ENCODE assay signal across 10 mouse cellular contexts in the genomic region with DNA sequence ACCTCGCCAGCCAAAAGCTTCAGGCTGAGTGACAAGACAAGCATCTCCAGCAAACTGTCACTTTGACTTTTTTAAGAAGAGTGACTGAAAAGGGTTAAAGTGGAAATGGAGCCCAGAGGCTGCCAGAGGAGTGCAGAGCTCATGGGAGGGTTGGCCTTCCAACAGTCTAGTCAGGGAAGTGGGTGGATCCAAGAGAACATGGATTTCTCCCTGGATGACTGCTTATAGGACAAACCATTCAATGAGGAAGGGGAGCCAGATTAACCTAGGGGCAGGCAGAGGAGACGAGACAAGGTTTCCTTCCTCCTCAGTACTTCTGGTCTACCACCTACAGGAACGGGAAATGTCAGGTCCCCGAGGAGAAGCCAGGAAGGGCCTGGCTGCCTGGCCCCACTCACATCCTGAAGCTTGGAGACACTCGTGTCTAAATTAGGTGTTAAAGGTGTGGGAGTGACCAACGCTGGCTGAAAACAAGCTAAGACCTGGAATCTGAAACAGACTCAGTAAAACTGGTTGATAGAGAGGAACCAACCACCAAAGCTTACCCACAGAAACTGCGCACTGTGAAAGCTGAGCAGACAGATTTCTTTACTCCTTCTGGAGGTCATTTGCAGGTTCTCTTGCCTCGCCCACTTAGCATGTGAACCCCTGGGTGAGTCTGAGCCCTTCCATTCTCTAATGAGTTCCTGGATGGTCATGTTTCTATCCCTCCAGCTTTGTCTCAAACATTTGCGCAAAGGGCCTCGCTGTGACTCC.
DNase-seq lines count a peak whose midpoint lies in the region; ATAC-seq and TF ChIP-seq lines count a peak whose summit lies in the region.
"Had no signal": no experiment of that assay in that cellular context is flagged by ENCODE, and none has a peak within 500 bp of the region (broad histone marks: within the 10 kb centered on the region; RNA-seq: fewer than 3 reads in every experiment).

No protein-coding gene starts in this region.

- no peak for DNase-seq in hindbrain, embryonic 10.5 days (ENCODE audit: low spot score)
- no peak for DNase-seq in hindbrain, embryonic 11.5 days (ENCODE audit: low spot score)
- DNase-seq in heart, postnatal 0 days (ENCODE audit: low spot score), result peak; percentile 36
- no peak for DNase-seq in limb, embryonic 10.5 days (ENCODE audit: low spot score)
- DNase-seq in left cerebral cortex, adult 9 months (ENCODE audit: low spot score in 2 of 2), result no peak
- no peak for DNase-seq in frontal cortex, adult 2 months (ENCODE audit: extremely low spot score in 1 of 2, low spot score in 1 of 2)
- DNase-seq in embryo, embryonic 9.5 days (ENCODE audit: extremely low spot score), result no peak

- H3K9me3 ChIP-seq in hindbrain, embryonic 10.5 days, result no peaks in the 10 kb centered on the region
- no peaks in the 10 kb centered on the region for H3K9me3 ChIP-seq in hindbrain, embryonic 11.5 days (ENCODE audit: control insufficient read depth, low read length)
- no peaks in the 10 kb centered on the region for H3K9me3 ChIP-seq in heart, postnatal 0 days (replicated peaks; ENCODE audit: control insufficient read depth, low read length)
- no peaks in the 10 kb centered on the region for H3K9me3 ChIP-seq in limb, embryonic 10.5 days (replicated peaks)

- peak overlapping the region; percentile 23; the same call in 1 of the 2 replicates for H3K27ac ChIP-seq in hindbrain, embryonic 10.5 days
- no peak overlapping the region for H3K27ac ChIP-seq in hindbrain, embryonic 11.5 days (ENCODE audit: low read depth, low read length)
- peak overlapping the region; percentile 53 for H3K27ac ChIP-seq in heart, postnatal 0 days (ENCODE audit: low read depth)
- H3K27ac ChIP-seq in limb, embryonic 10.5 days, result 0 out of 2 replicates have a peak overlapping the region, but pooled peaks have one; percentile 9

- H3K36me3 ChIP-seq in hindbrain, embryonic 10.5 days, result no peaks in the 10 kb centered on the region
- no peaks in the 10 kb centered on the region for H3K36me3 ChIP-seq in hindbrain, embryonic 11.5 days (ENCODE audit: control insufficient read depth, insufficient read depth, low read length)
- H3K36me3 ChIP-seq in heart, postnatal 0 days (replicated peaks; ENCODE audit: control insufficient read depth, insufficient read depth, low read length), result peaks cover under 1% of the 10 kb centered on the region; the same call in 1 of the 2 replicates
- H3K36me3 ChIP-seq in limb, embryonic 10.5 days, result no peaks in the 10 kb centered on the region

- H3K27me3 ChIP-seq in hindbrain, embryonic 10.5 days (ENCODE audit: insufficient read depth, poor library complexity, severe bottlenecking), result no peaks in the 10 kb centered on the region
- no peaks in the 10 kb centered on the region for H3K27me3 ChIP-seq in hindbrain, embryonic 11.5 days (ENCODE audit: control insufficient read depth, insufficient read depth, low read length)
- H3K27me3 ChIP-seq in heart, postnatal 0 days (ENCODE audit: control insufficient read depth, insufficient read depth, low read length), result no peaks in the 10 kb centered on the region
- H3K27me3 ChIP-seq in limb, embryonic 10.5 days (ENCODE audit: low read depth, poor library complexity, severe bottlenecking), result no peaks in the 10 kb centered on the region

- 88% methylated on average over 10 of the region's 10 CpGs for WGBS in hindbrain, embryonic 10.5 days
- 81% methylated on average over 10 of the region's 10 CpGs for WGBS in hindbrain, embryonic 11.5 days
- WGBS in heart, postnatal 0 days, result 65% methylated on average over 10 of the region's 10 CpGs
- WGBS in limb, embryonic 10.5 days, result 84% methylated on average over 10 of the region's 10 CpGs

- TF ChIP-seq EP300 in heart, postnatal 0 days (IDR thresholded peaks at IDR 0.05; ENCODE audit: low read depth), result no peak

- no peak for TF ChIP-seq CTCF in heart, postnatal 0 days (IDR thresholded peaks at IDR 0.05; ENCODE audit: low read depth)

- H3K4me1 ChIP-seq in hindbrain, embryonic 10.5 days (replicated peaks), result no peaks in the 10 kb centered on the region
- H3K4me1 ChIP-seq in hindbrain, embryonic 11.5 days (replicated peaks; ENCODE audit: control insufficient read depth, insufficient read depth, low read length), result no peaks in the 10 kb centered on the region
- peaks cover 7% of the 10 kb centered on the region for H3K4me1 ChIP-seq in heart, postnatal 0 days (ENCODE audit: control insufficient read depth, insufficient read depth)
- H3K4me1 ChIP-seq in limb, embryonic 10.5 days, result peaks cover 14% of the 10 kb centered on the region

- no peak overlapping the region for H3K4me2 ChIP-seq in hindbrain, embryonic 11.5 days (replicated peaks; ENCODE audit: low read depth, low read length)
- H3K4me2 ChIP-seq in heart, postnatal 0 days (ENCODE audit: low read depth, low read length), result no peak overlapping the region

- H3K9ac ChIP-seq in hindbrain, embryonic 11.5 days (ENCODE audit: low read depth, low read length), result no peak overlapping the region
- no peak overlapping the region for H3K9ac ChIP-seq in heart, postnatal 0 days (replicated peaks; ENCODE audit: low read depth, low read length)

- no peak for ATAC-seq in hindbrain, embryonic 11.5 days (ENCODE audit: low FRiP score)
- ATAC-seq in common myeloid progenitor, adult 5-6 weeks (replicated peaks; ENCODE audit: low read depth, poor library complexity, severe bottlenecking), result peak; percentile 36
- ATAC-seq in heart, postnatal 0 days (ENCODE audit: insufficient read depth, low read depth), result peak; percentile 75
- ATAC-seq: forebrain, embryonic 16.5 days; hindbrain, embryonic 16.5 days had no signal

- H3K4me3 ChIP-seq in hindbrain, embryonic 10.5 days, result no peak overlapping the region
- H3K4me3 ChIP-seq in hindbrain, embryonic 11.5 days (ENCODE audit: low read depth, low read length), result no peak overlapping the region
- no peak overlapping the region for H3K4me3 ChIP-seq in heart, postnatal 0 days (ENCODE audit: low read depth, low read length)
- no peak overlapping the region for H3K4me3 ChIP-seq in limb, embryonic 10.5 days
